Comparison of ENCODE assay signal across 17 mouse cellular contexts in the genomic region with DNA sequence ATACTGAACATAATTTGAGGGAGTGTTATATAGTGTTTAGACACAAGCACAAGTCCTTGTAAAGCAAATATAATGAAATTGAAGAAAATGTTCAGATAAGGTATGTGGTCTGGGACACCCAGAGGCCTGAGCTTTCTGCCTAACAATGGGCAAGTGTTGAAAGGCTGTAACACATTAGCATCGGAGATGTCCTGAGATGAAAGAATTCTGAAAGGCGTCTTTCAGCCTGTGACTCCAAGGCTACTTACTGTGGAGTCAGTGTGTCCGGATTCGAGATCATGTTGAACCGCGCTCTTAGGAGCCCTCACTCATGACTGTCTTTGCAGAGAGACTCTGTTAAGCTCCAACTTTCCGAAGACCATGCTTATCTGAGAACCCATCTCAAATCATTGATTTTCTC.
DNase-seq lines count a peak whose midpoint lies in the region; ATAC-seq and TF ChIP-seq lines count a peak whose summit lies in the region.
"Had no signal": no experiment of that assay in that cellular context is flagged by ENCODE, and none has a peak within 500 bp of the region (broad histone marks: within the 10 kb centered on the region; RNA-seq: fewer than 3 reads in every experiment).

No protein-coding gene starts in this region.

- no peaks in the 10 kb centered on the region for H3K9me3 ChIP-seq in heart, embryonic 14.5 days (ENCODE audit: control insufficient read depth, low read length)
- no peaks in the 10 kb centered on the region for H3K9me3 ChIP-seq in kidney, postnatal 0 days (replicated peaks; ENCODE audit: low read length)
- no peaks in the 10 kb centered on the region for H3K9me3 ChIP-seq in embryonic facial prominence, embryonic 11.5 days (replicated peaks; ENCODE audit: control insufficient read depth, low read length)
- H3K9me3 ChIP-seq: embryonic facial prominence, embryonic 15.5 days; intestine, embryonic 15.5 days; limb, embryonic 10.5 days had no signal

- TF ChIP-seq CTCF in kidney, postnatal 0 days (IDR thresholded peaks at IDR 0.05; ENCODE audit: low read depth): no peak

- WGBS in heart, embryonic 14.5 days: 15% methylated on average over 7 of the region's 7 CpGs
- 65% methylated on average over 7 of the region's 7 CpGs for WGBS in kidney, postnatal 0 days
- WGBS in embryonic facial prominence, embryonic 11.5 days: 48% methylated on average over 7 of the region's 7 CpGs

- H3K4me1 ChIP-seq in heart, embryonic 14.5 days (ENCODE audit: control insufficient read depth in 2 of 2, insufficient read depth in 2 of 2, low read length in 2 of 2): peaks cover 35 to 58% of the 10 kb centered on the region in 2 experiments
- peaks cover 24% of the 10 kb centered on the region; the same call in 1 of the 2 replicates for H3K4me1 ChIP-seq in kidney, postnatal 0 days (replicated peaks; ENCODE audit: insufficient read depth, low read length)
- H3K4me1 ChIP-seq in embryonic facial prominence, embryonic 11.5 days (ENCODE audit: control insufficient read depth, insufficient read depth, low read length): no peaks in the 10 kb centered on the region
- H3K4me1 ChIP-seq: intestine, embryonic 15.5 days had no signal

- no peak overlapping the region for H3K4me3 ChIP-seq in heart, embryonic 14.5 days (ENCODE audit: control insufficient read depth in 1 of 2, insufficient read depth in 1 of 2, low read depth in 1 of 2, low read length in 2 of 2)
- no peak overlapping the region for H3K4me3 ChIP-seq in kidney, postnatal 0 days (replicated peaks; ENCODE audit: low read depth, low read length)
- H3K4me3 ChIP-seq in embryonic facial prominence, embryonic 11.5 days (ENCODE audit: low read depth, low read length): no peak overlapping the region
- H3K4me3 ChIP-seq: embryonic facial prominence, embryonic 15.5 days; intestine, embryonic 15.5 days; limb, embryonic 10.5 days had no signal

- no peaks in the 10 kb centered on the region for H3K36me3 ChIP-seq in heart, embryonic 14.5 days (ENCODE audit: control insufficient read depth, insufficient read depth, low read length)
- no peaks in the 10 kb centered on the region for H3K36me3 ChIP-seq in kidney, postnatal 0 days (ENCODE audit: insufficient read depth, low read length)
- no peaks in the 10 kb centered on the region for H3K36me3 ChIP-seq in embryonic facial prominence, embryonic 11.5 days (replicated peaks; ENCODE audit: control insufficient read depth, insufficient read depth, low read depth, low read length)
- H3K36me3 ChIP-seq: embryonic facial prominence, embryonic 15.5 days; intestine, embryonic 15.5 days; limb, embryonic 10.5 days had no signal

- H3K4me2 ChIP-seq in heart, embryonic 14.5 days (ENCODE audit: low read length): peak overlapping the region; percentile 52
- H3K4me2 ChIP-seq in kidney, postnatal 0 days (ENCODE audit: low read length): no peak overlapping the region
- H3K4me2 ChIP-seq in embryonic facial prominence, embryonic 11.5 days (ENCODE audit: low read depth, low read length): no peak overlapping the region
- H3K4me2 ChIP-seq: embryonic facial prominence, embryonic 15.5 days; hindbrain, embryonic 14.5 days; intestine, embryonic 15.5 days had no signal

- peak; percentile 26 for DNase-seq in embryo, embryonic 10 days (ENCODE audit: low spot score)
- no peak for DNase-seq in embryo, embryonic 11 days
- DNase-seq in heart, adult 8-10 months (ENCODE audit: low spot score): no peak
- no peak for DNase-seq in kidney, postnatal 0 days (ENCODE audit: low spot score)
- no peak for DNase-seq in kidney, postnatal 14 days
- peak; percentile 12 for DNase-seq in embryonic facial prominence, embryonic 11.5 days (ENCODE audit: low spot score)
- no peak for DNase-seq in right cerebral cortex, postnatal 25 days
- DNase-seq: adrenal gland, postnatal 36 days; cerebellum, adult 8-10 months; liver, postnatal 0 days; lung, postnatal 36 days had no signal

- H3K27ac ChIP-seq in heart, embryonic 14.5 days (replicated peaks in 1 of 2; ENCODE audit: control insufficient read depth in 1 of 2, insufficient read depth in 1 of 2, low read depth in 2 of 2, low read length in 2 of 2): peak overlapping the region; percentile 95 to 96
- H3K27ac ChIP-seq in kidney, postnatal 0 days: peak overlapping the region; percentile 69
- no peak overlapping the region for H3K27ac ChIP-seq in embryonic facial prominence, embryonic 11.5 days (replicated peaks; ENCODE audit: low read depth, low read length)
- H3K27ac ChIP-seq: embryonic facial prominence, embryonic 15.5 days; hindbrain, embryonic 14.5 days; intestine, embryonic 15.5 days; limb, embryonic 10.5 days; stomach, postnatal 0 days had no signal

- H3K27me3 ChIP-seq in heart, embryonic 14.5 days (ENCODE audit: control insufficient read depth, insufficient read depth, low read length): no peaks in the 10 kb centered on the region
- H3K27me3 ChIP-seq in kidney, postnatal 0 days (ENCODE audit: insufficient read depth, low read length): no peaks in the 10 kb centered on the region
- no peaks in the 10 kb centered on the region for H3K27me3 ChIP-seq in embryonic facial prominence, embryonic 11.5 days (ENCODE audit: control insufficient read depth, insufficient read depth, low read length)
- H3K27me3 ChIP-seq: embryonic facial prominence, embryonic 15.5 days; intestine, embryonic 15.5 days had no signal

- H3K9ac ChIP-seq in heart, embryonic 14.5 days (ENCODE audit: low read length): peak overlapping the region; percentile 42
- H3K9ac ChIP-seq in kidney, postnatal 0 days (ENCODE audit: low read depth, low read length): no peak overlapping the region
- H3K9ac ChIP-seq in embryonic facial prominence, embryonic 11.5 days (replicated peaks; ENCODE audit: low read length): no peak overlapping the region
- H3K9ac ChIP-seq: embryonic facial prominence, embryonic 15.5 days; hindbrain, embryonic 14.5 days; intestine, embryonic 15.5 days; liver, postnatal 0 days had no signal

- no peak for ATAC-seq in heart, embryonic 14.5 days (ENCODE audit: insufficient number of reproducible peaks, insufficient read depth, low FRiP score, low read depth)
- ATAC-seq in kidney, postnatal 0 days (replicated peaks; ENCODE audit: low FRiP score, low read depth): no peak
- no peak for ATAC-seq in embryonic facial prominence, embryonic 11.5 days (replicated peaks; ENCODE audit: insufficient number of reproducible peaks, low FRiP score, low TSS enrichment, low read depth)
- ATAC-seq: intestine, embryonic 15.5 days; liver, postnatal 0 days had no signal

Comparison
In these comparisons a context has a peak if more than half of its experiments do, and no peak if none do; other contexts are left out.
1. DNase-seq: peak in embryo, embryonic 10 days (single experiment) and embryonic facial prominence, embryonic 11.5 days (single experiment); none in embryo, embryonic 11 days (single experiment), heart, adult 8-10 months (single experiment), kidney, postnatal 0 days (single experiment), kidney, postnatal 14 days (single experiment) and right cerebral cortex, postnatal 25 days (single experiment).